Mouse (Mus musculus) heart, embryonic 13.5 days (tissue): ENCODE data around the gene Ago4. TPM values are rescaled to one million over a fixed set of nuclear protein-coding genes. Genes with fewer than 3 reads are reported as not detected.
"Not testable (repeated sequence)": the region's sequence is repeated elsewhere in the genome, so short reads cannot be mapped to it uniquely, and the experiment has no call there.

Experiments
- ATAC-seq: fragments of 200-750 bp; cut with Nextera tagmentation; 2 replicates; pipeline ENCODE4 v1.8.0; 2017; ENCODE audit warnings: moderate TSS enrichment; ENCODE audit not compliant: insufficient number of reproducible peaks, low FRiP score, low TSS enrichment; ENCODE audit errors: extremely low read depth
- H3K27ac ChIP-seq: fragments of 300-500 bp; sonication (generic); replicated peaks from 2 replicates; pipeline ENCODE4 v1.5.1; 2015; ENCODE audit warnings: moderate library complexity, mild to moderate bottlenecking, inconsistent platforms
- H3K27me3 ChIP-seq: fragments of 300-500 bp; sonication (generic); replicated peaks from 2 replicates; pipeline ENCODE4 v1.6.1; 2015; ENCODE audit warnings: mild to moderate bottlenecking, inconsistent platforms
- H3K36me3 ChIP-seq: fragments of 300-500 bp; sonication (generic); 2 replicates; pipeline ENCODE4 v1.6.1; 2015; ENCODE audit warnings: mild to moderate bottlenecking, inconsistent platforms
- H3K4me1 ChIP-seq: fragments of 300-500 bp; sonication (generic); 2 replicates; pipeline ENCODE4 v1.6.1; 2015; ENCODE audit warnings: inconsistent platforms
- H3K4me2 ChIP-seq: fragments of 300-500 bp; sonication (generic); 2 replicates; pipeline ENCODE4 v1.6.1; 2015; ENCODE audit warnings: inconsistent platforms, mild to moderate bottlenecking, moderate library complexity
- H3K4me3 ChIP-seq: fragments of 300-500 bp; sonication (generic); 2 replicates; pipeline ENCODE4 v1.5.1; 2015; ENCODE audit warnings: moderate library complexity, mild to moderate bottlenecking, inconsistent platforms
- H3K9ac ChIP-seq: fragments of 300-500 bp; sonication (generic); 2 replicates; pipeline ENCODE4 v1.6.1; 2015; ENCODE audit warnings: inconsistent platforms, mild to moderate bottlenecking, moderate library complexity
- H3K9me3 ChIP-seq: fragments of 300-500 bp; sonication (generic); 2 replicates; pipeline ENCODE4 v1.6.1; 2016; ENCODE audit warnings: inconsistent platforms
- WGBS: fragments of 180-500 bp; shearing (Covaris S2); methylation state at CpG from one replicate; pipeline ENCODE4 v1.1.7; 2015; ENCODE audit warnings: mixed read lengths; 5-methylcytosine and 5-hydroxymethylcytosine counted together
- polyA plus RNA-seq: library from polyadenylated mRNA; unstranded; fragments of >200 nt; fragmentation: Nextera tagmentation; extraction: Ambion mirVana; gene quantifications from 2 replicates; pipeline ENCODE4 v1.2.1, GENCODE M21; 2015

Gene Ago4
- polyA plus RNA-seq, 1 experiment from 2014 or later: 0.75 TPM

DNA sequence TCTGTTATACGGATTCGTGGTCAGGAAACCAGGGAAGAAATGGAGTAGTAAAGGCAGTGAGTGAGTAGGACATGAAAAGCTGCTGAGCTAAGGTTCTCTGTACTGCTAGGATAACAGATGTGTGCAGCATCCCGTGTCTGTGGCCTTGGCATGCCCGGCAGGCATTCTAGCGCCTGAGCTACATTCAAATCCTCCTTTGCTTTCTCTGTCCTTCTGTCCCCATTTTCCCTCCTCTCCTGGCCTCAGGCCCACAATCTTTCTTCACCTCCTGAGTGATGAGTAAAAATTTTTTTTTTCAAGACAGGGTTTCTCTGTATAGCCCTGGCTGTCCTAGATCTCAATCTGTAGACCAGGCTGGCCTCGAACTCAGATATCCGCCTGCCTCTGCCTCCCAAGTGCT is 18.9 kb upstream of the Ago4 start:
- Histone ChIP-seq H3K9me3 (0 out of 2 replicates have a peak, but pooled peaks cover 3% of the 10 kb centered on the region), H3K4me2 (no peak overlapping the region), H3K27ac (no peak overlapping the region), H3K4me3 (no peak overlapping the region), H3K36me3 (no peaks in the 10 kb centered on the region), H3K4me1 (peaks cover 10% of the 10 kb centered on the region), H3K27me3 (0 out of 2 replicates have a peak, but pooled peaks cover 2% of the 10 kb centered on the region), H3K9ac (no peak overlapping the region)
- ATAC-seq: no peak
- WGBS: 61% methylated on average over 7 of the region's 7 CpGs

DNA sequence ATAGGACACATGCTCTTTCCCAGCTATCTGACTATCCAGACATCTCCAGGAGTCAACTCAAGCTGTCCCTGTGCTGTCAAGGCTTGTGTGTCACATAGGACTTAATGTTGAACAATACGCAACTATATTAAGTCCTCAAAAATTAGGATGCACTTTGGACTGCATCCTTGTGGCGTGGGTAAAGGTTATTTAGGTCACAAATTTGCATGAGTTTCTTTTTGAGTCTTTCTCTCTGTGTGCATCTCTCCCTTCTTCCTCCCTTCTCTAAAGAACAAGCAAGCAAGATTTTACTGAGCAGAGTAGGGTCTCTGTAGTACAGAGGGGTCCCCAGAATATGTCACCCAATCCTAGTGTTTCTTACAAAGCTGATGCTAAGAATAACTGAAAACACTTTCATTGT is 12.9 kb upstream of the Ago4 start:
- no peaks in the 10 kb centered on the region for H3K36me3 ChIP-seq
- H3K9ac ChIP-seq: no peak overlapping the region
- ATAC-seq: no peak
- H3K4me2 ChIP-seq: no peak overlapping the region
- H3K4me3 ChIP-seq: no peak overlapping the region
- H3K4me1 ChIP-seq: 0 out of 2 replicates have a peak, but pooled peaks cover 5% of the 10 kb centered on the region
- 70% methylated on average over 2 of the region's 2 CpGs for WGBS
- H3K27ac ChIP-seq: no peak overlapping the region
- H3K9me3 ChIP-seq: 0 out of 2 replicates have a peak, but pooled peaks cover 3% of the 10 kb centered on the region
- peaks cover 3% of the 10 kb centered on the region; the same call in 1 of the 2 replicates for H3K27me3 ChIP-seq

- no peak overlapping the region for H3K4me2 ChIP-seq
- 0 out of 2 replicates have a peak, but pooled peaks cover 5% of the 10 kb centered on the region for H3K4me1 ChIP-seq
- no peaks in the 10 kb centered on the region for H3K36me3 ChIP-seq
- no peak overlapping the region for H3K4me3 ChIP-seq
- WGBS: 50% methylated on average over 6 of the region's 7 CpGs
- peaks cover 5% of the 10 kb centered on the region for H3K27me3 ChIP-seq
- H3K27ac ChIP-seq: no peak overlapping the region
- no peak for ATAC-seq
- H3K9ac ChIP-seq: no peak overlapping the region
- 0 out of 2 replicates have a peak, but pooled peaks cover 3% of the 10 kb centered on the region for H3K9me3 ChIP-seq
Observed at GRCm38 (mm10) chr4:126545703-126546102, 12.4 kb upstream of the Ago4 start.

GRCm38 (mm10) chr4:126545016-126545415 is 11.7 kb upstream of the Ago4 start:
- no peaks in the 10 kb centered on the region for H3K36me3 ChIP-seq
- no peak for ATAC-seq
- 0 out of 2 replicates have a peak, but pooled peaks cover 5% of the 10 kb centered on the region for H3K4me1 ChIP-seq
- H3K27ac ChIP-seq: no peak overlapping the region
- 68% methylated on average over 1 of the region's 1 CpGs for WGBS
- peaks cover 12% of the 10 kb centered on the region for H3K27me3 ChIP-seq
- no peak overlapping the region for H3K4me2 ChIP-seq
- 0 out of 2 replicates have a peak, but pooled peaks cover 3% of the 10 kb centered on the region for H3K9me3 ChIP-seq
- H3K4me3 ChIP-seq: no peak overlapping the region
- no peak overlapping the region for H3K9ac ChIP-seq

DNA sequence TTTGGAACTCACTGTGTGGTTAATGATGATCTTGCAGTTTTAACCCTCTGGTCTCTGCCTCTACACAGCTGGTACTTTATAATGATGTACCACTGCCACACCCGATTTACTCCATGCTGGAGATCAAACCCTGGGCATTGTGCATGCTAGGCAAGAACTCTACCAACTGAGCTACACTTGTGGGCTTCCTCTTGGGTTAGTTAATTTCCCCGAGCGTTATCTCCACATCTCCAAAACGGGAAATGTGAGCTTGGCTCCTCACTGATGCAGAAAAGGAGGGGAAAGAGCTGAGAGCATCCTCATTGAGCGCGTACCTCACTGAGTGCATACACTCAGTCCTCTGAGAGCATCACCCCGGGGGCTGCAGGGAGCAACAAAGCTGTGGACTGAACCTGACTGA is 9.6 kb upstream of the Ago4 start:
- WGBS: 59% methylated on average over 7 of the region's 7 CpGs
- no peak overlapping the region for H3K4me2 ChIP-seq
- no peak overlapping the region for H3K4me3 ChIP-seq
- H3K27ac ChIP-seq: no peak overlapping the region
- 0 out of 2 replicates have a peak, but pooled peaks cover 3% of the 10 kb centered on the region for H3K9me3 ChIP-seq
- peaks cover 13% of the 10 kb centered on the region for H3K27me3 ChIP-seq
- ATAC-seq: no peak
- H3K36me3 ChIP-seq: no peaks in the 10 kb centered on the region
- H3K9ac ChIP-seq: no peak overlapping the region
- H3K4me1 ChIP-seq: 0 out of 2 replicates have a peak, but pooled peaks cover 5% of the 10 kb centered on the region

GRCm38 (mm10) chr4:126540487-126541071 is 7.3 kb upstream of the Ago4 start:
- ATAC-seq: no peak
- 78% methylated on average over 3 of the region's 3 CpGs for WGBS
- no peaks in the 10 kb centered on the region for H3K9me3 ChIP-seq
- peaks cover 20% of the 10 kb centered on the region for H3K27me3 ChIP-seq
- no peak overlapping the region for H3K4me2 ChIP-seq
- no peak overlapping the region for H3K4me3 ChIP-seq
- H3K4me1 ChIP-seq: 0 out of 2 replicates have a peak, but pooled peaks cover 5% of the 10 kb centered on the region
- H3K36me3 ChIP-seq: no peaks in the 10 kb centered on the region
- H3K9ac ChIP-seq: no peak overlapping the region
- no peak overlapping the region for H3K27ac ChIP-seq

GRCm38 (mm10) chr4:126536865-126537264 is 3.6 kb upstream of the Ago4 start:
- Histone ChIP-seq H3K4me2 (no peak overlapping the region), H3K9ac (no peak overlapping the region), H3K4me3 (no peak overlapping the region), H3K9me3 (no peaks in the 10 kb centered on the region), H3K36me3 (no peaks in the 10 kb centered on the region), H3K27me3 (peaks cover 26% of the 10 kb centered on the region), H3K4me1 (peaks cover 6% of the 10 kb centered on the region), H3K27ac (no peak overlapping the region)
- ATAC-seq: no peak
- WGBS: 67% methylated on average over 5 of the region's 5 CpGs

DNA sequence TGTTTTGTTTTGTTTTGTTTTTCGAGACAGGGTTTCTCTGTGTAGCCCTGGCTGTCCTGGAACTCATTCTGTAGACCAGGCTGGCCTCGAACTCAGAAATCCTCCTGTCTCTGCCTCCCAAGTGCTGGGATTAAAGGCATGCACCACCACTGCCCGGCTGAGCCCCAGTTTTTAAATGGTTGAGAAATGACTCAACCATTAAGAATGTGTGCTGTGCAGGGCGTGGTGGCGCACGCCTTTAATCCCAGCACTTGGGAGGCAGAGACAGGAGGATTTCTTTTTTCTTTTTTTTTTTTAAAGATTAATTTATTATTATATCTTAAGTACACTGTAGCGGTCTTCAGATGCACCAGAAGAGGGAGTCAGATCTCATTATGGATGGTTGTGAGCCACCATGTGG is 2.4 kb upstream of the Ago4 start:
- H3K27ac ChIP-seq, H3K4me3 ChIP-seq, ATAC-seq, H3K9ac ChIP-seq, H3K4me2 ChIP-seq, H3K36me3 ChIP-seq, H3K4me1 ChIP-seq, H3K9me3 ChIP-seq: not testable (repeated sequence)
- H3K27me3 ChIP-seq: peaks cover 24% of the 10 kb centered on the region
- 89% methylated on average over 7 of the region's 7 CpGs for WGBS

DNA sequence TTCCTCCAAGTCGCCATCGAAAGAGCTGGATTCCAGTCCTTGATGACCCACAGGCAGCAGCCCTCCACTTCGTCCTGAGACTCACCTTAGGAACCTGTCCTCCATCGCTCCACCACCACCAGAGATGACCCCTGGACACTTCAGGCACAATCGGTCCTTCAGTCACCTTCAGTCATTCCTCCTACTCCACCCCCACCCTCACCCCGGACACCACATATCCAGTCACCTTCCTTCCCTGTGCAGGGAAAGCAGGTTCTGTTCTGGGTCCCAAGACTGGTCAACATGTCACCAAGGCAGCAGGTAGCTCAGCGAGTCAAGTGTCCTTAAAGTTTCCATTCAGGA is 428 bp upstream of the Ago4 start:
- H3K9ac ChIP-seq: peak overlapping the region; percentile 90

DNA sequence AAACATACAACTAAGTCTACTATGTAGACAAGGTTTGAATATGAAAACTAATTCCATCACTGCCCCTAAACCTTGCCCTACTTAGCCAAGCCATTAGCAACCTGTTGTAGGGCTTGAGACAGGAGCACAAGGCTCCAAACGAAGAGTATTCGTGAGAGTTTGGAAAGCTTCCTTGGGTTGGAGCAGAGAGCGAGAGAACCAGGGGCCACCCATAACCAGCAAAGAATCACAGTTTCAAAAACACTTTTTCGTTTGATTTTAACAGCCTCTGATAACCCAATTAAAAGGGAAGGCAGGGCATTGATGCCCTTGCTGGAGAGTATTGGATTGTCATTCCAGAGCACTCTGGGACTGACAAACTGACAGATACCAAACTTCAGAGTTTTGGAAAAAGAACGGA is 980 bp downstream of the Ago4 start:
- Histone ChIP-seq H3K4me3 (peak overlapping the region; percentile 85), H3K27ac (no peak overlapping the region), H3K27me3 (peaks cover 12% of the 10 kb centered on the region; the same call in 1 of the 2 replicates), H3K9me3 (no peaks in the 10 kb centered on the region), H3K4me1 (peaks cover 6% of the 10 kb centered on the region), H3K4me2 (peak overlapping the region; percentile 95), H3K9ac (peak overlapping the region; percentile 90), H3K36me3 (no peaks in the 10 kb centered on the region)
- 40% methylated on average over 5 of the region's 5 CpGs for WGBS
- ATAC-seq: no peak

More for the DNA sequence above, 428 bp upstream of the Ago4 start:
- Histone ChIP-seq H3K27me3 (peaks cover 17% of the 10 kb centered on the region; the same call in 1 of the 2 replicates), H3K9me3 (no peaks in the 10 kb centered on the region), H3K4me1 (peaks cover 6% of the 10 kb centered on the region), H3K27ac (no peak overlapping the region), H3K36me3 (no peaks in the 10 kb centered on the region), H3K4me2 (peak overlapping the region; percentile 95), H3K4me3 (peak overlapping the region; percentile 85)
- WGBS: 11% methylated on average over 7 of the region's 7 CpGs
- ATAC-seq: no peak

GRCm38 (mm10) chr4:126526828-126527227 is 6.4 kb downstream of the Ago4 start:
- 90% methylated on average over 5 of the region's 5 CpGs for WGBS
- Histone ChIP-seq H3K27ac (no peak overlapping the region), H3K4me3 (no peak overlapping the region), H3K9me3 (no peaks in the 10 kb centered on the region), H3K36me3 (no peaks in the 10 kb centered on the region), H3K9ac (no peak overlapping the region), H3K4me2 (no peak overlapping the region), H3K4me1 (no peaks in the 10 kb centered on the region), H3K27me3 (0 out of 2 replicates have a peak, but pooled peaks cover 1% of the 10 kb centered on the region)
- ATAC-seq: no peak

DNA sequence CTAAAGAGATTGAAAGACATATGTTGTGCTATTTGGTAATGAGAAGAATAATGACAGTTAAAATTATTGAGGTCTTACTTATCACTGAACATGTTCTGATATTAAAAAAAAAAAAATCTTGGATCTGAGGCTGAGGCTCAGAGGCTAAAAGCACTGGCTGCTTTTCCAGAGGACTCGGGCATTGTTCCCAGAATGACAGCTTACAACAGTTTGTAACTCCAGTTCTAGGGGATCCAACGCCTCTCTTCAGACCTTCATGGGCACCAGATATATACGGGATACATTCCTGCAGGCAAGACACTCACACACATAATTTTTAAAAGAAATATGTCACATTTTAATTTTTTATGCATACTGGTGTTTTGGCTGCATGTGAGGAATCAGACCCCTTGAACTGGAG is 7.1 kb downstream of the Ago4 start:
- H3K4me1 ChIP-seq: no peaks in the 10 kb centered on the region
- no peak overlapping the region for H3K4me3 ChIP-seq
- no peak overlapping the region for H3K9ac ChIP-seq
- no peak overlapping the region for H3K27ac ChIP-seq
- H3K36me3 ChIP-seq: no peaks in the 10 kb centered on the region
- H3K9me3 ChIP-seq: no peaks in the 10 kb centered on the region
- no peaks in the 10 kb centered on the region for H3K27me3 ChIP-seq
- 70% methylated on average over 3 of the region's 3 CpGs for WGBS
- H3K4me2 ChIP-seq: no peak overlapping the region
- no peak for ATAC-seq
